Mouse (Mus musculus): ENCODE measurements at regions not wholly inside any gene's neighbourhood (a gene's known extent, or its start where the extent isn't known, plus 50 kb on each side); places are given as distances from the start of the nearest gene placed in this dataset.

- no peak for ATAC-seq (replicated peaks; ENCODE audit: poor library complexity)
These were observed 385.0 kb upstream of the Adam34 start for GRCm38 (mm10) chr8:44094818-44095217.

GRCm38 (mm10) chr8:44093491-44093890, 383.6 kb upstream of the Adam34 start:
- no peak for ATAC-seq (replicated peaks; ENCODE audit: poor library complexity)

- no peak for ATAC-seq (replicated peaks; ENCODE audit: poor library complexity)
These were observed 372.2 kb upstream of the Adam34 start for GRCm38 (mm10) chr8:44082057-44082456.

GRCm38 (mm10) chr8:44058846-44059245, 349.0 kb upstream of the Adam34 start:
- ATAC-seq (replicated peaks; ENCODE audit: poor library complexity) = no peak

- no peak for ATAC-seq (replicated peaks; ENCODE audit: poor library complexity)
These were observed 332.9 kb upstream of the Adam34 start for GRCm38 (mm10) chr8:44042572-44043355.

- no peak for ATAC-seq (replicated peaks; ENCODE audit: poor library complexity)
These were observed 324.4 kb upstream of the Adam34 start for GRCm38 (mm10) chr8:44034211-44034610.

- no peak for ATAC-seq (replicated peaks; ENCODE audit: poor library complexity)
These were observed 321.5 kb upstream of the Adam34 start for GRCm38 (mm10) chr8:44031376-44031775.

- no peak for ATAC-seq (replicated peaks; ENCODE audit: poor library complexity)
These were observed 321.1 kb upstream of the Adam34 start for GRCm38 (mm10) chr8:44030972-44031371.

GRCm38 (mm10) chr8:44027738-44028137, 317.9 kb upstream of the Adam34 start:
- ATAC-seq (replicated peaks; ENCODE audit: poor library complexity) = no peak

GRCm38 (mm10) chr8:44025926-44026325, 316.1 kb upstream of the Adam34 start:
- ATAC-seq (replicated peaks; ENCODE audit: poor library complexity) = 0 out of 2 replicates have a peak, but pooled peaks have one; percentile 44

- ATAC-seq (replicated peaks; ENCODE audit: poor library complexity) = no peak
These were observed 314.2 kb upstream of the Adam34 start for GRCm38 (mm10) chr8:44024028-44024427.
